Mouse (Mus musculus) kidney, adult 2 months (tissue): Measurements from ENCODE around the gene Cep170. TPM values are rescaled to one million over a fixed set of nuclear protein-coding genes. Genes with fewer than 3 reads are reported as not detected.

Experiments used
- DNase-seq: peaks from one replicate; pipeline ENCODE4 v3.0.0; 2021
- H3K27ac ChIP-seq: fragments of 200-500 bp; 2 replicates; pipeline ENCODE4 v1.5.1; 2012; ENCODE audit warnings: low read depth, low read length, control low read depth, inconsistent platforms; ENCODE audit not compliant: insufficient read depth
- H3K27me3 ChIP-seq: fragments of 200-500 bp; replicated peaks from 2 replicates; pipeline ENCODE4 v1.6.1; 2012; ENCODE audit warnings: mild to moderate bottlenecking, moderate library complexity, low read length, inconsistent platforms; ENCODE audit not compliant: control insufficient read depth, insufficient read depth
- H3K36me3 ChIP-seq: fragments of 200-500 bp; 2 replicates; pipeline ENCODE4 v1.6.1; 2012; ENCODE audit warnings: mild to moderate bottlenecking, moderate library complexity, low read length, inconsistent platforms; ENCODE audit not compliant: control insufficient read depth, insufficient read depth
- H3K4me1 ChIP-seq: fragments of 200-500 bp; 2 replicates; pipeline ENCODE4 v1.6.1; 2011; ENCODE audit warnings: low read length; ENCODE audit not compliant: control insufficient read depth, insufficient read depth
- H3K4me3 ChIP-seq: fragments of 200-500 bp; 2 replicates; pipeline ENCODE4 v1.5.1; 2011; ENCODE audit warnings: mild to moderate bottlenecking, low read depth, low read length, control low read depth; ENCODE audit not compliant: insufficient read depth
- CTCF ChIP-seq: fragments of 200-500 bp; conservative IDR thresholded peaks from 2 replicates; pipeline ENCODE4 v1.5.1; 2011; ENCODE audit warnings: low read depth, mild to moderate bottlenecking, control low read depth, low read length, moderate library complexity, mixed read lengths; ENCODE audit not compliant: insufficient read depth, insufficient read length
- POLR2A ChIP-seq: fragments of 200-500 bp; IDR thresholded peaks from one replicate; pipeline ENCODE4 v1.6.1; 2011; ENCODE audit warnings: low read depth, low read length, control low read depth
- WGBS: fragments of 180-500 bp; shearing (Covaris S2); methylation state at CpG from one replicate; pipeline ENCODE4 v1.1.7; 2018; 5-methylcytosine and 5-hydroxymethylcytosine counted together
- polyA plus RNA-seq: library from polyadenylated mRNA; depleted of rRNA; stranded (reverse); fragments of >200 nt; gene quantifications from 2 replicates; pipeline ENCODE4 v1.2.3, GENCODE M21; 2012

The Cep170 gene
- polyA plus RNA-seq, 1 experiment = 3.2 TPM

DNA sequence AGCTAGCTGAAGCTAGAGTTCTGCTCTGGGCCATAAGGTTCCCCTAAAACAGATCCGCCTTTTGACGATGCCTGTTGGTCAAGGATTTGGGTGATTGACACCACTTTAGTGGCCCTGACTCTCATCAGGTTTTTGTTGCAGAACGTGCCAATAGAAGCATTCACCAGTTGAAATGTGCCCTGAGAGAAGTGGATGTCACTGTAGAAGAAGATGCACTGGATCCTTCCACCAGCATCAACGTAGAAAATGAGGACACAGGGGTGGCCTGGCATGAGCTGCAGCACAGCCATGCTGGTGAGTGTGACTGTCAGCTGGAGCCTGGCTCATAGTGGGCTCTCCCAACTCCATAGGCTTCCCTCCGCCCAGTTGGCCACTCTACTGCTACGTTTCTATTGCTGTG lies 10.7 kb upstream of the Cep170 start:
- H3K27ac ChIP-seq = no peak overlapping the region
- no peak overlapping the region for H3K4me3 ChIP-seq
- WGBS = 83% methylated on average over 6 of the region's 6 CpGs
- H3K27me3 ChIP-seq = no peaks in the 10 kb centered on the region
- no peak for DNase-seq
- TF ChIP-seq POLR2A = no peak
- TF ChIP-seq CTCF = no peak
- no peaks in the 10 kb centered on the region for H3K4me1 ChIP-seq
- H3K36me3 ChIP-seq = no peaks in the 10 kb centered on the region

DNA sequence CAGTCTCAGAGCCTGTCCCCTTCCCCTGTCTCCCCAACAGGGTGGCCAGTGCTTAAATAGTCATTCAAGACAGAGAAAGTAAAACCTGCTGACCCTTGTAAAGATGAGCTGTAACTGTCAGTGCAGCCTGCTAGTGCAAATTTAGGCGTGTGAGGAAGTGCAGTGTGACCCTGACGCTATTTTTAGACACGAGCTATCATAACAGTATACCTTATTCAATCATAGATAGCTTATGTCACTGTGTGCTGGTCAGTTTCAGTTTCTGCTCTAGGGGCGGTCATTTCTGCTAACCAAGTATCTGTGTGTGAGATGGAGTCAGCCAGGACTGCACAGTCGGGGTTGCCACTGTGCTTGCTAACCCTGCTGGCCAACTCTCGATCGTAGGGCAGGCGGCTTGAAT lies 10.0 kb upstream of the Cep170 start:
- Histone ChIP-seq H3K4me3 (no peak overlapping the region), H3K27ac (no peak overlapping the region), H3K36me3 (no peaks in the 10 kb centered on the region), H3K27me3 (no peaks in the 10 kb centered on the region), H3K4me1 (no peaks in the 10 kb centered on the region)
- peak; percentile 8 for DNase-seq
- TF ChIP-seq CTCF = no peak
- TF ChIP-seq POLR2A = no peak
- WGBS = 71% methylated on average over 8 of the region's 8 CpGs

DNA sequence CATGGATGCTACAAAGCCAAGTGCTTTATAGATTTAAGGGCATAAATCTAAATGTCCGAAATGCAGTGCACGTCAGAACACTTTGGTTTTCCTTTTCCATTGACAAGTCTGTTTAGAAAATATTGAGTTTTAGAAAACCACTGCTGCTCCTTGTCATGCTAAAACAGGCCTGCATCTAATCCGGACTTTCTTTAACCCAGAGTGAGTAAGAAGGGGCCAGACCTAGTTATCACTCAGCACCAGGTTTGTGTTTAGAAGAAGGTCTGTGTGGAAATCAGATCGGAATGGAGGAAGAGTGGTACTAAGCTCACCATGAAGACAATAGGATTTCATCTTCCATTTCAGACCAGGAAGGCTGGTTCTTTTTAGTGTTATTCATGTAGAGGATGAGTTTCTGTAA lies 9.1 kb upstream of the Cep170 start:
- no peak for DNase-seq
- no peaks in the 10 kb centered on the region for H3K27me3 ChIP-seq
- H3K4me3 ChIP-seq = no peak overlapping the region
- no peak for TF ChIP-seq CTCF
- no peak for TF ChIP-seq POLR2A
- no peaks in the 10 kb centered on the region for H3K36me3 ChIP-seq
- no peak overlapping the region for H3K27ac ChIP-seq
- peaks cover 5% of the 10 kb centered on the region for H3K4me1 ChIP-seq
- 86% methylated on average over 4 of the region's 4 CpGs for WGBS

DNA sequence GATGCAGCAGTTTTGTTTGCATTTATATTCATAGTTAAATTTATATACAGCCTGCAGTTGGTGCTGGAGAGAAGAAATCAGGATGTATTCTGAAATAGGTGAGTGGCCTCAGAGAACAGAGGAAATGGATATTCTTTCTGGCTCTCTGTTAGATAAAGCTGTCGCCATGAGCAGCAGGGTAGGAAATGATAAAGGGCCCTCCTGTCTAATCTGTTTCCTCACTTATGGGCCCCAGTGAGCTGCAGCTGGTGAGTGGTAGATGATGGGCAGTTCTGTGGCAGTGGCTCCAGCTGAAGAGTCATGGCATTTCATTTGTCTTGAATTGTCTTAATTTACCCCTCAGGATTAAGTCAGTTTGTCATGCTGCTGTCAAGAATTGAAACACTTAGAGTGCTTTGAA lies 8.1 kb upstream of the Cep170 start:
- DNase-seq = no peak
- Histone ChIP-seq H3K4me3 (no peak overlapping the region), H3K27ac (no peak overlapping the region), H3K4me1 (peaks cover 5% of the 10 kb centered on the region), H3K27me3 (no peaks in the 10 kb centered on the region), H3K36me3 (no peaks in the 10 kb centered on the region)
- WGBS = 58% methylated on average over 1 of the region's 1 CpGs
- TF ChIP-seq CTCF (no peak), POLR2A (no peak)

DNA sequence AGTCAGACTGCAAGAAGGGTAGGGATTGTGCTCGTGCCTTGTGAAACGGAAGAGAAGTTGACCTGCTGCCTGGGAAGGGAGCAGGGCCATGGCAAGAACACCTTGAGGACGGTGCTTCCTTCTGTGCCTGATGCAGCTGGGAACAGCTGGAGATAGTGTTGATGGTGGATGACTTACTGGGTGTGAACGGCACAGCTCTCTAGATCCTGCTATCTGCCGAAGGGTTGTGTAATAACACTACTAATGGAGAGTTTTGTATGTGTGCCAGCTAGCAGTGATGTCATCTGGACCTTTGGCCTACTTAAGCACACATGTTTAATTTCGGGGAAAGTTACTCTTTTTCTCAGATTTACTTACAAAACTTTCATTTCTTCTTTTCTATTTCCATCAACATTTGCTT lies 4.9 kb upstream of the Cep170 start:
- 36% methylated on average over 6 of the region's 6 CpGs for WGBS
- H3K27ac ChIP-seq = peak overlapping the region; percentile 6; the same call in 1 of the 2 replicates
- peaks cover 5% of the 10 kb centered on the region for H3K4me1 ChIP-seq
- no peak for TF ChIP-seq POLR2A
- H3K36me3 ChIP-seq = no peaks in the 10 kb centered on the region
- no peak overlapping the region for H3K4me3 ChIP-seq
- DNase-seq = peak; percentile 83
- no peaks in the 10 kb centered on the region for H3K27me3 ChIP-seq

DNA sequence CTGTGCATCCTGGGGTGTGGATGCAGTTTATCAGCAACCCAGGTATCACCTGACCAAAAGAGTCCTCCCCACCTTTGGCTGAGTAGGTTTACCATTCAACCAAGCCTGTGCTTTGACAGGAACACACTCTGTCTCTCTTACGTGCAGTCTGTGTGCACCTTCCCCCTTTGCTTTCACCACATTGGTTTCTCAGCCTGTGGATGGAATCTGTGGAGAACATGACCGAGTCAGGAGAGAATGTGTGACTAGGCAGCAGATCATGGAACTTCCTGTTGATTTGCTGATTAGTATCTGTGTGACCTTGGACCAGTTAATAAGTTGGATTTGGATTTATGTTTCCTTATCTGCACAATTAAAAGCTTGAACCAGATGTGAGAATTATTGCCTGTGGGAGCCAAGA lies 4.3 kb upstream of the Cep170 start:
- WGBS = 52% methylated on average over 2 of the region's 2 CpGs
- Histone ChIP-seq H3K27me3 (no peaks in the 10 kb centered on the region), H3K36me3 (no peaks in the 10 kb centered on the region), H3K4me3 (no peak overlapping the region), H3K27ac (no peak overlapping the region; the same call in 1 of the 2 replicates), H3K4me1 (peaks cover 5% of the 10 kb centered on the region)
- TF ChIP-seq POLR2A (no peak), CTCF (no peak)
- peak; percentile 9 for DNase-seq

DNA sequence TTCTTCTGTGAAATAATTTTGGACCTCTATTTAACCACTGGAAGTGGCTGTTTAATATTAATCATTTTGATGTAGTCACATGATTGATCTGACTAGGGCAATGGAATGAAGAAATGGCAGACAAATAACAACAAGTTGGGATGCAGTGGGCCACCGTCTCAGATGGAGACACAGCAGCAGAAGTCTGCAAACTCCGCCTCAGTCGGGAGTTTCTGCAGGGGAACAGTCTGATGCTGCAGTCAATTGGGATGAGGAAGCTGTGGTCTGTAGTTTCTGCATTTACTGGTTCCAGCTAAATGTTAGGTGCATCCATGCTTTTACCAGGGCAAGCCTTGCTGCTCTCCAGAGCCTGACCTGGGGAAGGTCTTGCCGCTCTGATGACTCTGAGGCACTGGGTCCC lies 2.9 kb upstream of the Cep170 start:
- no peak overlapping the region for H3K27ac ChIP-seq
- TF ChIP-seq CTCF (no peak), POLR2A (no peak)
- H3K27me3 ChIP-seq = no peaks in the 10 kb centered on the region
- H3K4me3 ChIP-seq = no peak overlapping the region
- H3K4me1 ChIP-seq = peaks cover 5% of the 10 kb centered on the region
- 89% methylated on average over 4 of the region's 4 CpGs for WGBS
- peak; percentile 12 for DNase-seq
- H3K36me3 ChIP-seq = no peaks in the 10 kb centered on the region

DNA sequence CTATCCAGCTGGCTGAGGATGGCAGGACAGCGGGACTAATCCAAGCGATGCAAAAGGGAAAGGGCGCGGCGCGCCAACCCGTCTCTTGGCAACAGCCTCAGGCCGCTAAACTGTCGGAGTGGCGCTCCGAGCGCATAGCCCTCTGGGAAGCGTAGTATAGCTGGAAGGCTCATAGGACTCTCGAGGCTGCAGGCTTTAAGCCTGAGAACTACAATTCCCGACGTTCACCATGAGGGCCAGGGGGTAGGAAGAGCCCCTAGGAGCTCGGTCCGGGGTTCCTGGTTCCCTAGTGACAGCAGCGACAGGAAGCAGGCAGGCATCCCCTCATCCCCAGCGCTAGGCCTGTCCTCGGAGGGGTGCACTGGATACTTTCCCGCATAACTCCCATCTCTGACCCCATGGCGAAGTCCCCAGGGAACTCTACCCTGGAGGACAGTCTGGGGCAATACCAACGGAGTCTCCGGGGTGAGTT lies 760 bp upstream of the Cep170 start, which contains the start of gene Sdccag8:
TSS of gene Sdccag8 (plus strand) at position 70 of the 472 bp plus-strand sequence.
- H3K36me3 ChIP-seq = no peaks in the 10 kb centered on the region
- DNase-seq = peak; percentile 98
- no peak for TF ChIP-seq POLR2A
- TF ChIP-seq CTCF = no peak
- H3K27me3 ChIP-seq = no peaks in the 10 kb centered on the region
- peak within 1 kb of the TSS; percentile 81 for H3K4me3 ChIP-seq
- peaks cover 5% of the 10 kb centered on the region for H3K4me1 ChIP-seq
- under 1% methylated on average over 25 of the region's 25 CpGs for WGBS
- peak within 1 kb of the TSS; percentile 84 for H3K27ac ChIP-seq
